Comparison of ENCODE assay signal across 17 mouse cellular contexts in the genomic region with DNA sequence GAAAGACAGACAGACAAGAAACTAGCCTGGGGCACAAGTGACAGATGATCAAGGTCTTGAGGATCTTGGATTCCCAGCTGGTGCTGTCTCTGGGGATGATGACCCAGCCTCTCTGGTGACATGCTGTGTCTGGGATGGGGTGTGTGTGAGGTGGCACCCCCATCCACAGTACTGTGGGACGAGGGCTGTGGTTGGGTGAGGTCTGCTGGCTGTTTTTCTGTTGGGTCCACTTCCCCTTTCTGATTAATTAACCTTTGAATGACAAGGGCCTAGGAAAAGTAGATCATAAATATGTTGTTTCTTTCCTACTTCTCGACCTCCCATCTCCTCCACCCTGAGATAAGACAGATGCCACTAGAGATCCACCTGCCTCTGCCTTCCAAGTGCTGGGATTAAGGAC. TPM values are rescaled to one million over a fixed set of nuclear protein-coding genes. Genes with fewer than 3 reads are reported as not detected.
DNase-seq lines count a peak whose midpoint lies in the region; ATAC-seq and TF ChIP-seq lines count a peak whose summit lies in the region.
"Had no signal": no experiment of that assay in that cellular context is flagged by ENCODE, and none has a peak within 500 bp of the region (broad histone marks: within the 10 kb centered on the region; RNA-seq: fewer than 3 reads in every experiment).

No protein-coding gene starts in this region.

- TF ChIP-seq POLR2A in embryonic fibroblast, embryonic 13.5 days (IDR thresholded peaks at IDR 0.05; ENCODE audit: low read depth, low read length) = no peak

- H3K36me3 ChIP-seq in C2C12 (ENCODE audit: control insufficient read depth, insufficient read depth) = peaks cover 74% of the 10 kb centered on the region

- no peak for TF ChIP-seq CTCF in C2C12 (IDR thresholded peaks at IDR 0.05; ENCODE audit: control insufficient read depth, insufficient read depth, insufficient read length)
- TF ChIP-seq CTCF in embryonic fibroblast, embryonic 13.5 days (IDR thresholded peaks at IDR 0.05; ENCODE audit: borderline replicate concordance, insufficient read depth, low read length) = no peak

- peaks cover 18% of the 10 kb centered on the region for H3K4me1 ChIP-seq in embryonic fibroblast, embryonic 13.5 days (ENCODE audit: control insufficient read depth, insufficient read depth, low read length)

- ATAC-seq in cerebellum, adult (ENCODE audit: insufficient number of reproducible peaks, low FRiP score, low TSS enrichment) = no peak

- H3K79me3 ChIP-seq in C2C12 (ENCODE audit: low read depth) = peaks cover 99% of the 10 kb centered on the region

- no peaks in the 10 kb centered on the region for H3K27me3 ChIP-seq in C2C12 (ENCODE audit: control insufficient read depth, insufficient read depth, insufficient read length)
- H3K27me3 ChIP-seq: heart, embryonic 13.5 days had no signal

- H3K79me2 ChIP-seq in C2C12 (ENCODE audit: control insufficient read depth, insufficient read depth) = peaks cover 100% of the 10 kb centered on the region

- no peak overlapping the region for H3K4me3 ChIP-seq in C2C12 (ENCODE audit: insufficient read depth, poor library complexity, severe bottlenecking)
- no peak overlapping the region for H3K4me3 ChIP-seq in embryonic fibroblast, embryonic 13.5 days (ENCODE audit: insufficient read depth, low read length)
- H3K4me3 ChIP-seq: heart, embryonic 13.5 days; hindbrain, embryonic 10.5 days; layer of hippocampus, adult 2 months had no signal

- peak overlapping the region; percentile 2; the same call in 1 of the 2 replicates for H3K27ac ChIP-seq in embryonic fibroblast, embryonic 13.5 days (ENCODE audit: insufficient read depth, low read length)
- H3K27ac ChIP-seq: heart, embryonic 13.5 days; hindbrain, embryonic 10.5 days had no signal

- DNase-seq in A20 (ENCODE audit: low read depth, low spot score) = peak; percentile 57
- peak; percentile 28 to 36 for DNase-seq in monocyte, adult 2 months (ENCODE audit: low read depth in 1 of 2, low spot score in 2 of 2)
- no peak for DNase-seq in left cerebral cortex, adult 8-10 months (ENCODE audit: low spot score in 2 of 2)
- DNase-seq in right cerebral cortex, adult 18-20 months = no peak
- DNase-seq in cerebellum, adult 8-10 months = no peak
- DNase-seq: adrenal gland, postnatal 10 days; cerebellum, postnatal 25 days; gastrocnemius, postnatal 25 days; liver; lung, embryonic 14.5 days; right cerebral cortex, postnatal 25 days had no signal

- peak overlapping the region; percentile 6 for H3ac ChIP-seq in C2C12 (ENCODE audit: control insufficient read depth, insufficient read length, low read depth)

TF ChIP-seq in C2C12, 6 proteins besides CTCF, POLR2A, EP300 and RAD21:
- TF ChIP-seq USF1 (IDR thresholded peaks at IDR 0.05; ENCODE audit: low read depth) (no peak), MYOD1 (IDR thresholded peaks at IDR 0.05; ENCODE audit: control insufficient read depth, insufficient read length, low read depth) (no peak), MAX (IDR thresholded peaks at IDR 0.05) (no peak), CEBPB (IDR thresholded peaks at IDR 0.05; ENCODE audit: low read depth) (no peak), MYOG (IDR thresholded peaks at IDR 0.05; ENCODE audit: control insufficient read depth, extremely low read depth, insufficient read length) (no peak), FOSL1 (IDR thresholded peaks at IDR 0.05; ENCODE audit: insufficient read depth, low read length, poor library complexity, severe bottlenecking) (no peak)
TF ChIP-seq in C2C12: peak in this region for 0.

RNA-seq across cellular contexts. Expression of a gene that starts 18.2 kb away (rescaled TPM):
- 294 TPM for polyA plus RNA-seq in C2C12 (2012; fragmentation: generic; extraction: Trizol)
- 142 and 223 TPM in 2 replicates for polyA plus RNA-seq in embryonic fibroblast, embryonic 13.5 days (2011; ENCODE audit: insufficient read length, low read depth, missing spikeins)
- 10 to 100 TPM; 24.7 to 31.8 (median 28.4) TPM for total RNA-seq in left cerebral cortex, adult 8-10 months (2022)

RNA-seq across cellular contexts. Expression of a gene that starts 47.1 kb away (rescaled TPM):
- polyA plus RNA-seq in C2C12 (2012; fragmentation: generic; extraction: Trizol) = 28.7 TPM
- polyA plus RNA-seq in embryonic fibroblast, embryonic 13.5 days (2011; ENCODE audit: insufficient read length, low read depth, missing spikeins) = 33.3 and 41.4 TPM in 2 replicates
- total RNA-seq in left cerebral cortex, adult 8-10 months (2022) = 100 to 1,000 TPM; 883 to 958 (median 954) TPM

Comparison
In these comparisons a context has a peak if more than half of its experiments do, and no peak if none do; other contexts are left out.
1. DNase-seq: peak in A20 (single experiment) and monocyte, adult 2 months (2 of 2); none in left cerebral cortex, adult 8-10 months (0 of 2), right cerebral cortex, adult 18-20 months (single experiment) and cerebellum, adult 8-10 months (single experiment).